Mouse (Mus musculus): ENCODE measurements at regions not wholly inside any gene's neighbourhood (a gene's known extent, or its start where the extent isn't known, plus 50 kb on each side); places are given as distances from the start of the nearest gene placed in this dataset.

DNA sequence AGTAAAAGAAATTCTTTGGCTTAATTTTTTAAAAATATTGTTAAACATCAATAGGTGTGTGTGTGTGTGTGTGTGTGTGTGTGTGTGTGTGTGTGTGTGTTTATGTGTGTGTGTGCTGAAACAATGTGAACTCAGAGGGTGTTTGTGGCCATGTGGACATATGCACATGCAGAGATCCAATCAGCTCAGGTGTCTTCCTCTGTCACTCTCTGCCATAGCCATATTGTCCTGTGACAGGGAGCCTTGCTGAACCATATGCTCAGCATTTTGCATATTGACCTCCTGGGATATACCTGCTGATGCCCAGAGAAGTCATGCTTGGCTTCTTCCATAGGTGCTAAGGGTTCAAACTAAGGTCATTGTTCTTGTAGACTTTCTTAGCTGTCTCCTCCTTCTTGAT, 489.0 kb downstream of the Otol1 start:
- H3K27ac ChIP-seq (replicated peaks) = no peak overlapping the region
- H3K4me3 ChIP-seq = no peak overlapping the region
- DNase-seq (ENCODE audit: low spot score) = no peak
- H3K36me3 ChIP-seq = no peaks in the 10 kb centered on the region
- peaks cover 10% of the 10 kb centered on the region for H3K4me1 ChIP-seq
- H3K27me3 ChIP-seq (ENCODE audit: low read depth, poor library complexity, severe bottlenecking) = no peaks in the 10 kb centered on the region
- no peaks in the 10 kb centered on the region for H3K9me3 ChIP-seq (replicated peaks)

- no peaks in the 10 kb centered on the region for H3K9me3 ChIP-seq (replicated peaks)
- WGBS = 80% methylated on average over 5 of the region's 5 CpGs
- DNase-seq (ENCODE audit: low spot score) = no peak
- peaks cover 13% of the 10 kb centered on the region for H3K4me1 ChIP-seq
- H3K27ac ChIP-seq (replicated peaks) = no peak overlapping the region
- no peaks in the 10 kb centered on the region for H3K27me3 ChIP-seq (ENCODE audit: low read depth, poor library complexity, severe bottlenecking)
- no peaks in the 10 kb centered on the region for H3K36me3 ChIP-seq
- no peak overlapping the region for H3K4me3 ChIP-seq
Observed at GRCm38 (mm10) chr3:70500245-70500858, 492.9 kb downstream of the Otol1 start.

GRCm38 (mm10) chr3:70500991-70501961, 493.9 kb downstream of the Otol1 start:
- 74% methylated on average over 9 of the region's 9 CpGs for WGBS
- no peak for DNase-seq (ENCODE audit: low spot score)
- no peak overlapping the region for H3K4me3 ChIP-seq
- peaks cover 13% of the 10 kb centered on the region for H3K4me1 ChIP-seq
- no peaks in the 10 kb centered on the region for H3K27me3 ChIP-seq (ENCODE audit: low read depth, poor library complexity, severe bottlenecking)
- H3K9me3 ChIP-seq (replicated peaks) = no peaks in the 10 kb centered on the region
- peak overlapping the region; percentile 35 for H3K27ac ChIP-seq (replicated peaks)
- H3K36me3 ChIP-seq = no peaks in the 10 kb centered on the region

DNA sequence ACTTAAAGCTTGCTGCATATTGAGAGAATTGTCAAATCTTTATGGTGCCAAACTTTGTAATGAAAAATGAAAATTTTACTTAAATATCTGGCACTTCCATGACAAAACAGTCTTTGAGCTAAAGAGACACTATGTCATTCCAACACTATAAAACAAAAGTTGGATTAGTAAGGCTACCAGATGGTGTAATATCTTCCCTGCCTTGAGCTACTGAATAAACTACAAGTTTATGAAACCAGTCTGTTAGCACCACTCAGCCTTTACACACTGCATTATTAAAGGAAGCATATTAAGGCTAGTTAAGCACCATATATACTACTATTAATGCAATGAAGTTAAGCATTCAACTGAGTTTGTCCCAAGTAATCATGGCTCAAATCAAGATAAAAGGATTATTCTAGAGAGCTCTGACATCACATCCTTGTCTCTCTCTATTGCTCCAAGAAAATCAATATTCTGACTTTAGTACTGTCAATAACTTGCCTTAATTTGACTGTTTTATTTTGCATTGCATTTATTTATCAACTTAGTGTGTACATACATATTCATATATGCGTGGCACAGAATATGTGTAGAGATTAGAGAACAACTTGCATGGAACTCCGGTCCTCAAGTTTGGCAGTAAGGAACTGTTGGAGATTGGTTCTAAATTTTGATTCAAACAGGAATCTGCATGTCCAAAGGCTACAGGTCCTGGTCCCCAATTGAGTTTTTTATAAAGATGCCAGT, 526.3 kb downstream of the Otol1 start:
- no peaks in the 10 kb centered on the region for H3K9me3 ChIP-seq (replicated peaks)
- H3K36me3 ChIP-seq = no peaks in the 10 kb centered on the region
- no peak overlapping the region for H3K4me3 ChIP-seq
- no peaks in the 10 kb centered on the region for H3K4me1 ChIP-seq
- no peak for DNase-seq (ENCODE audit: low spot score)
- no peak overlapping the region for H3K27ac ChIP-seq (replicated peaks)
- H3K27me3 ChIP-seq (ENCODE audit: low read depth, poor library complexity, severe bottlenecking) = no peaks in the 10 kb centered on the region
- 93% methylated on average over 2 of the region's 2 CpGs for WGBS

GRCm38 (mm10) chr3:70535084-70535483, 527.7 kb downstream of the Otol1 start:
- Histone ChIP-seq H3K27ac (replicated peaks) (no peak overlapping the region), H3K4me3 (no peak overlapping the region), H3K36me3 (no peaks in the 10 kb centered on the region), H3K4me1 (no peaks in the 10 kb centered on the region), H3K27me3 (ENCODE audit: low read depth, poor library complexity, severe bottlenecking) (no peaks in the 10 kb centered on the region), H3K9me3 (replicated peaks) (no peaks in the 10 kb centered on the region)
- DNase-seq (ENCODE audit: low spot score) = no peak
- 92% methylated on average over 2 of the region's 2 CpGs for WGBS

DNA sequence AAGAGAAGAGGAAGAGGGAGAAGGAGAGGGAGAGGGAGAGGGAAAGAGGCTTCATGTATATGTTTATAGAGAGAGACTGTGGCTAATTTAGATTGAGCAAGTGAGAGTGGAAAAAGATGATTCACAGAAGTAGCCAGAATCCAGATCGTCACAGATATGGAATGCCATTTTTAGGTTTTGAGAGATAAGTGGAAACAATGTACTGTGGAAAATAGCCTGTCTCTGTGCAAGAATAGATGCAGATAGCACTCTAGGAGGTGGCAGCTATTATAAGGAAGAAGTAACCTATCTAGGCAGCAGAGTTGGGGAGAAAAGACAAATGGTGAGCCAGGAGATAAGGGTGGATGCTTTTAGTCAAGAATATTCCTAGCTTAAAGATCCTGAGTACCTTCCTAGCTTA, 536.5 kb downstream of the Otol1 start:
- DNase-seq (ENCODE audit: low spot score) = no peak
- WGBS = 87% methylated on average over 1 of the region's 1 CpGs
- Histone ChIP-seq H3K9me3 (replicated peaks) (no peaks in the 10 kb centered on the region), H3K27ac (replicated peaks) (no peak overlapping the region), H3K36me3 (no peaks in the 10 kb centered on the region), H3K4me3 (no peak overlapping the region), H3K4me1 (no peaks in the 10 kb centered on the region), H3K27me3 (ENCODE audit: low read depth, poor library complexity, severe bottlenecking) (no peaks in the 10 kb centered on the region)

DNA sequence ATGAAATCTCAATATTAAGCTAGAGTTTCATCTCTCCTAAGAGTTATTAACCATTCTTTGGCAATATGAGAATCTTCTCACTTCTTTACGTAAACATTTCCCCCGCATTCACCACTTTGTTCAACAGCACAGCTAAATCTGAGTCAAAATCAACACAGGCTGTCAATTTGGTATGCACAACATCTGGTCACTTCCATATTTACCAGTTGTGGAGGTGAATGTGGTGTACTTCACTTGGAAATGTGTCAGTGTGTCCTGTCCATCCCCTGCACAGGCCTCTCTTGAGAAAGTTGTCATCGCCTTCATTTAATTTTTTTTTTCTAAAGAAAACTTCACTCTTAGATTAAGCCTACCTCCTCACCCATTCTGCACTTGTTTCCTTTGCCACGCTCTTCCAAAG, 550.4 kb downstream of the Otol1 start:
- Histone ChIP-seq H3K27me3 (ENCODE audit: low read depth, poor library complexity, severe bottlenecking) (no peaks in the 10 kb centered on the region), H3K4me1 (no peaks in the 10 kb centered on the region), H3K4me3 (no peak overlapping the region), H3K36me3 (no peaks in the 10 kb centered on the region), H3K27ac (replicated peaks) (no peak overlapping the region), H3K9me3 (replicated peaks) (no peaks in the 10 kb centered on the region)
- no peak for DNase-seq (ENCODE audit: low spot score)
- WGBS = 95% methylated on average over 4 of the region's 4 CpGs

GRCm38 (mm10) chr3:70566140-70566857, 558.9 kb downstream of the Otol1 start:
- H3K27ac ChIP-seq (replicated peaks) = no peak overlapping the region
- H3K36me3 ChIP-seq = no peaks in the 10 kb centered on the region
- H3K4me3 ChIP-seq = no peak overlapping the region
- no peak for DNase-seq (ENCODE audit: low spot score)
- WGBS = 85% methylated on average over 3 of the region's 3 CpGs
- no peaks in the 10 kb centered on the region for H3K9me3 ChIP-seq (replicated peaks)
- no peaks in the 10 kb centered on the region for H3K4me1 ChIP-seq
- no peaks in the 10 kb centered on the region for H3K27me3 ChIP-seq (ENCODE audit: low read depth, poor library complexity, severe bottlenecking)

GRCm38 (mm10) chr3:70594785-70595184, 587.4 kb downstream of the Otol1 start:
- H3K36me3 ChIP-seq = no peaks in the 10 kb centered on the region
- DNase-seq (ENCODE audit: low spot score) = no peak
- H3K4me1 ChIP-seq = no peaks in the 10 kb centered on the region
- H3K9me3 ChIP-seq (replicated peaks) = no peaks in the 10 kb centered on the region
- no peak overlapping the region for H3K27ac ChIP-seq (replicated peaks)
- no peak overlapping the region for H3K4me3 ChIP-seq
- WGBS = 65% methylated on average over 4 of the region's 4 CpGs
- H3K27me3 ChIP-seq (ENCODE audit: low read depth, poor library complexity, severe bottlenecking) = no peaks in the 10 kb centered on the region

Measured in midbrain, embryonic 10.5 days (tissue).